Mouse (Mus musculus): ENCODE results near the gene Alkbh6. TPM values are rescaled to one million over a fixed set of nuclear protein-coding genes. Genes with fewer than 3 reads are reported as not detected.
A peak's percentile ranks its signal among the peaks of the same experiment; 100 is the strongest.

Gene Alkbh6
- 84.9 and 92.8 TPM in 2 replicates for polyA plus RNA-seq (2015; fragmentation: Nextera tagmentation; extraction: Ambion mirVana)

- peak within 1 kb of the TSS; percentile 71 for H3K4me3 ChIP-seq (replicated peaks)
- H3K27me3 ChIP-seq: no peaks in the 10 kb centered on the region
- peaks cover 35% of the 10 kb centered on the region for H3K36me3 ChIP-seq
- H3K9ac ChIP-seq: peak within 1 kb of the TSS; percentile 63
- H3K9me3 ChIP-seq (replicated peaks): no peaks in the 10 kb centered on the region
- H3K27ac ChIP-seq (replicated peaks): peak within 1 kb of the TSS; percentile 72
- peaks cover 21% of the 10 kb centered on the region for H3K4me1 ChIP-seq
- ATAC-seq (ENCODE audit: insufficient number of reproducible peaks, low FRiP score, low TSS enrichment, low read depth): peak; percentile 100
- WGBS: 4% methylated on average over 27 of the region's 27 CpGs
- H3K4me2 ChIP-seq (replicated peaks): peak within 1 kb of the TSS; percentile 83
Measured at GRCm38 (mm10) chr7:30308076-30309005, at the start of gene Alkbh6. Alkbh6 (plus strand) TSS chr7:30308717.

- Histone ChIP-seq H3K4me2 (replicated peaks) (no peak overlapping the region), H3K4me3 (replicated peaks) (no peak overlapping the region), H3K9ac (no peak overlapping the region), H3K4me1 (no peaks in the 10 kb centered on the region), H3K27ac (replicated peaks) (no peak overlapping the region), H3K27me3 (no peaks in the 10 kb centered on the region), H3K9me3 (replicated peaks) (no peaks in the 10 kb centered on the region), H3K36me3 (peaks cover 4% of the 10 kb centered on the region; the same call in 1 of the 2 replicates)
- no peak for ATAC-seq (ENCODE audit: insufficient number of reproducible peaks, low FRiP score, low TSS enrichment, low read depth)
- 80% methylated on average over 2 of the region's 2 CpGs for WGBS
Measured at GRCm38 (mm10) chr7:30265041-30265440, 43.5 kb upstream of the Alkbh6 start.

- no peaks in the 10 kb centered on the region for H3K27me3 ChIP-seq
- no peak overlapping the region for H3K9ac ChIP-seq
- WGBS: 91% methylated on average over 5 of the region's 5 CpGs
- no peak overlapping the region for H3K4me2 ChIP-seq (replicated peaks)
- H3K36me3 ChIP-seq: peaks cover 4% of the 10 kb centered on the region; the same call in 1 of the 2 replicates
- no peak overlapping the region for H3K27ac ChIP-seq (replicated peaks)
- H3K4me3 ChIP-seq (replicated peaks): no peak overlapping the region
- H3K9me3 ChIP-seq (replicated peaks): no peaks in the 10 kb centered on the region
- no peak for ATAC-seq (ENCODE audit: insufficient number of reproducible peaks, low FRiP score, low TSS enrichment, low read depth)
- no peaks in the 10 kb centered on the region for H3K4me1 ChIP-seq
Measured at GRCm38 (mm10) chr7:30265531-30265930, 43.0 kb upstream of the Alkbh6 start.

- WGBS: 91% methylated on average over 7 of the region's 7 CpGs
- H3K9me3 ChIP-seq (replicated peaks): no peaks in the 10 kb centered on the region
- no peaks in the 10 kb centered on the region for H3K27me3 ChIP-seq
- no peak overlapping the region for H3K27ac ChIP-seq (replicated peaks)
- no peak for ATAC-seq (ENCODE audit: insufficient number of reproducible peaks, low FRiP score, low TSS enrichment, low read depth)
- H3K4me2 ChIP-seq (replicated peaks): no peak overlapping the region
- H3K36me3 ChIP-seq: peaks cover 4% of the 10 kb centered on the region; the same call in 1 of the 2 replicates
- no peak overlapping the region for H3K4me3 ChIP-seq (replicated peaks)
- no peaks in the 10 kb centered on the region for H3K4me1 ChIP-seq
- H3K9ac ChIP-seq: no peak overlapping the region
Measured at GRCm38 (mm10) chr7:30265935-30266334, 42.6 kb upstream of the Alkbh6 start.

- Histone ChIP-seq H3K36me3 (no peaks in the 10 kb centered on the region), H3K4me2 (replicated peaks) (no peak overlapping the region), H3K4me1 (no peaks in the 10 kb centered on the region), H3K4me3 (replicated peaks) (no peak overlapping the region), H3K27me3 (no peaks in the 10 kb centered on the region), H3K9me3 (replicated peaks) (no peaks in the 10 kb centered on the region), H3K9ac (no peak overlapping the region), H3K27ac (replicated peaks) (no peak overlapping the region)
- no peak for ATAC-seq (ENCODE audit: insufficient number of reproducible peaks, low FRiP score, low TSS enrichment, low read depth)
- WGBS: 85% methylated on average over 3 of the region's 3 CpGs
Measured at GRCm38 (mm10) chr7:30266780-30267179, 41.7 kb upstream of the Alkbh6 start.

GRCm38 (mm10) chr7:30269641-30270040, 38.9 kb upstream of the Alkbh6 start:
- H3K4me3 ChIP-seq (replicated peaks): no peak overlapping the region
- no peaks in the 10 kb centered on the region for H3K4me1 ChIP-seq
- H3K4me2 ChIP-seq (replicated peaks): no peak overlapping the region
- H3K9me3 ChIP-seq (replicated peaks): no peaks in the 10 kb centered on the region
- H3K27ac ChIP-seq (replicated peaks): no peak overlapping the region
- no peak overlapping the region for H3K9ac ChIP-seq
- WGBS: 81% methylated on average over 4 of the region's 4 CpGs
- no peaks in the 10 kb centered on the region for H3K27me3 ChIP-seq
- H3K36me3 ChIP-seq: no peaks in the 10 kb centered on the region
- no peak for ATAC-seq (ENCODE audit: insufficient number of reproducible peaks, low FRiP score, low TSS enrichment, low read depth)

GRCm38 (mm10) chr7:30274383-30274782, 34.1 kb upstream of the Alkbh6 start:
- Histone ChIP-seq H3K27ac (replicated peaks) (no peak overlapping the region), H3K9me3 (replicated peaks) (no peaks in the 10 kb centered on the region), H3K9ac (no peak overlapping the region), H3K4me2 (replicated peaks) (no peak overlapping the region), H3K4me3 (replicated peaks) (no peak overlapping the region), H3K27me3 (no peaks in the 10 kb centered on the region), H3K4me1 (peaks cover 6% of the 10 kb centered on the region; the same call in 1 of the 2 replicates), H3K36me3 (no peaks in the 10 kb centered on the region)
- WGBS: 82% methylated on average over 6 of the region's 6 CpGs
- no peak for ATAC-seq (ENCODE audit: insufficient number of reproducible peaks, low FRiP score, low TSS enrichment, low read depth)

- Histone ChIP-seq H3K9ac (no peak overlapping the region), H3K27me3 (no peaks in the 10 kb centered on the region), H3K4me3 (replicated peaks) (no peak overlapping the region), H3K27ac (replicated peaks) (no peak overlapping the region), H3K4me2 (replicated peaks) (no peak overlapping the region), H3K9me3 (replicated peaks) (no peaks in the 10 kb centered on the region), H3K36me3 (no peaks in the 10 kb centered on the region), H3K4me1 (peaks cover 19% of the 10 kb centered on the region)
- WGBS: 44% methylated on average over 2 of the region's 2 CpGs
- no peak for ATAC-seq (ENCODE audit: insufficient number of reproducible peaks, low FRiP score, low TSS enrichment, low read depth)
Measured at GRCm38 (mm10) chr7:30278911-30279310, 29.6 kb upstream of the Alkbh6 start.

- H3K27ac ChIP-seq (replicated peaks): peak overlapping the region; percentile 99; the same call in 1 of the 2 replicates
- H3K36me3 ChIP-seq: no peaks in the 10 kb centered on the region
- 0% methylated on average over 6 of the region's 6 CpGs for WGBS
- peak overlapping the region; percentile 70 for H3K4me3 ChIP-seq (replicated peaks)
- peak overlapping the region; percentile 89 for H3K4me2 ChIP-seq (replicated peaks)
- H3K27me3 ChIP-seq: no peaks in the 10 kb centered on the region
- H3K9me3 ChIP-seq (replicated peaks): no peaks in the 10 kb centered on the region
- 0 out of 2 replicates have a peak overlapping the region, but pooled peaks have one; percentile 7 for H3K9ac ChIP-seq
- ATAC-seq (ENCODE audit: insufficient number of reproducible peaks, low FRiP score, low TSS enrichment, low read depth): no peak
- peaks cover 19% of the 10 kb centered on the region for H3K4me1 ChIP-seq
Measured at GRCm38 (mm10) chr7:30279536-30279935, 29.0 kb upstream of the Alkbh6 start.

GRCm38 (mm10) chr7:30279951-30280669, 28.4 kb upstream of the Alkbh6 start, which contains the start of the genes Thap8 and Wdr62:
Thap8 (plus strand) TSS chr7:30280094.
Wdr62 (minus strand) TSS chr7:30280419.
- H3K4me2 ChIP-seq (replicated peaks): peak within 1 kb of the TSS; percentile 89
- under 1% methylated on average over 49 of the region's 49 CpGs for WGBS
- H3K9ac ChIP-seq: peak within 1 kb of the TSS; percentile 43
- peak; percentile 96 for ATAC-seq (ENCODE audit: insufficient number of reproducible peaks, low FRiP score, low TSS enrichment, low read depth)
- H3K9me3 ChIP-seq (replicated peaks): no peaks in the 10 kb centered on the region
- H3K27me3 ChIP-seq: no peaks in the 10 kb centered on the region
- no peaks in the 10 kb centered on the region for H3K36me3 ChIP-seq
- peaks cover 19% of the 10 kb centered on the region for H3K4me1 ChIP-seq
- peak within 1 kb of the TSS; percentile 99 for H3K27ac ChIP-seq (replicated peaks)
- H3K4me3 ChIP-seq (replicated peaks): peak within 1 kb of the TSS; percentile 70

GRCm38 (mm10) chr7:30280670-30281138, 27.8 kb upstream of the Alkbh6 start:
- whole genome bisulfite sequencing: under 1% methylated on average over 20 of the region's 20 CpGs
- Histone ChIP-seq H3K27me3 (no peaks in the 10 kb centered on the region), H3K4me2 (replicated peaks) (peak overlapping the region; percentile 89), H3K9me3 (replicated peaks) (no peaks in the 10 kb centered on the region), H3K27ac (replicated peaks) (peak overlapping the region; percentile 99), H3K4me1 (peaks cover 19% of the 10 kb centered on the region), H3K4me3 (replicated peaks) (peak overlapping the region; percentile 70), H3K36me3 (no peaks in the 10 kb centered on the region), H3K9ac (peak overlapping the region; percentile 43)
- ATAC-seq (ENCODE audit: insufficient number of reproducible peaks, low FRiP score, low TSS enrichment, low read depth): peak; percentile 82

All from embryonic facial prominence, embryonic 15.5 days (tissue).